Mouse (Mus musculus) limb, embryonic 12.5 days (tissue): ENCODE measurements around the gene Dmpk. TPM values are rescaled to one million over a fixed set of nuclear protein-coding genes. Genes with fewer than 3 reads are reported as not detected.
A peak's percentile ranks its signal among the peaks of the same experiment; 100 is the strongest.

Experiments used
- ATAC-seq: fragments of 200-750 bp; cut with Nextera tagmentation; 2 replicates; pipeline ENCODE4 v1.8.0; 2017; ENCODE audit warnings: low read depth, moderate TSS enrichment; ENCODE audit not compliant: insufficient number of reproducible peaks, insufficient read depth, low FRiP score, low TSS enrichment
- H3K27ac ChIP-seq: fragments of 300-500 bp; sonication (generic); 2 replicates; pipeline ENCODE4 v1.5.1; 2016; ENCODE audit warnings: mild to moderate bottlenecking, moderate library complexity
- H3K27me3 ChIP-seq: fragments of 300-500 bp; sonication (generic); 2 replicates; pipeline ENCODE4 v1.6.1; 2016; ENCODE audit warnings: mild to moderate bottlenecking, moderate library complexity
- H3K36me3 ChIP-seq: fragments of 300-500 bp; sonication (generic); 2 replicates; pipeline ENCODE4 v1.6.1; 2016; ENCODE audit warnings: mild to moderate bottlenecking, moderate library complexity
- H3K4me1 ChIP-seq: fragments of 300-500 bp; sonication (generic); replicated peaks from 2 replicates; pipeline ENCODE4 v1.6.1; 2016
- H3K4me2 ChIP-seq: fragments of 300-500 bp; sonication (generic); 2 replicates; pipeline ENCODE4 v1.6.1; 2016; ENCODE audit warnings: mild to moderate bottlenecking, moderate library complexity
- H3K4me3 ChIP-seq: fragments of 300-500 bp; sonication (generic); replicated peaks from 2 replicates; pipeline ENCODE4 v1.5.1; 2016; ENCODE audit warnings: mild to moderate bottlenecking
- H3K9ac ChIP-seq: fragments of 300-500 bp; sonication (generic); replicated peaks from 2 replicates; pipeline ENCODE4 v1.6.1; 2016; ENCODE audit warnings: mild to moderate bottlenecking, moderate library complexity
- H3K9me3 ChIP-seq: fragments of 300-500 bp; sonication (generic); 2 replicates; pipeline ENCODE4 v1.6.1; 2016; ENCODE audit warnings: mild to moderate bottlenecking, moderate library complexity
- WGBS: fragments of 180-500 bp; shearing (Covaris S2); methylation state at CpG from one replicate; pipeline ENCODE4 v1.1.7; 2016; 5-methylcytosine and 5-hydroxymethylcytosine counted together
- microRNA-seq: library from miRNA; unstranded; fragments of <30 nt; microRNA quantifications from one replicate; pipeline ENCODE4, GENCODE M21; 2017
- polyA plus RNA-seq: library from polyadenylated mRNA; unstranded; fragments of >200 nt; fragmentation: Nextera tagmentation; extraction: Ambion mirVana; gene quantifications from 2 replicates; pipeline ENCODE4 v1.2.1, GENCODE M21; 2016

The Dmpk gene
- polyA plus RNA-seq, 1 experiment from 2014 or later, result 18.9 TPM

DNA sequence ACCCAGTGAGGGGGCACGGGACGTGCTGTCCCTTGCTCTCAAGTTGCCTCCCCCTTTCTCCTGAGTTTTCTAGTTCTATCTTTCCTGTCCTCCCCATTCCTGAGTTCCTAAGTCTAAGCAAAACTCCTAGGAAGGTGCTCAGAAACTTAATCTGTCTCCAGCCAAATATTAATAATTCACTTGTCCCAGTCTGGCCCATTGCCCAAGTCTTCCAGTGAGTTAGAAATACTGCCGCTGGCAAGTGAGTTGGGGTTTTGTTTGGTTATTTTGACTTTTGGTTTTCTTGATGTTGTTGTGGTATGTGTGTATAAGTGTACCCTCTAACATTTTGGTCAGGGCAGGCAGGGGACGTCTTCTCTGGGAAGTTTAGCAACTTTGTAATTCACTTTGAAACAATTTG is 38.0 kb downstream of the Dmpk start:
- 0 out of 2 replicates have a peak, but pooled peaks cover 7% of the 10 kb centered on the region for H3K36me3 ChIP-seq
- no peak overlapping the region for H3K27ac ChIP-seq
- H3K4me1 ChIP-seq, result peaks cover 15% of the 10 kb centered on the region
- H3K9me3 ChIP-seq, result peaks cover 11% of the 10 kb centered on the region; the same call in 1 of the 2 replicates
- no peak overlapping the region for H3K9ac ChIP-seq
- peaks cover 6% of the 10 kb centered on the region; the same call in 1 of the 2 replicates for H3K27me3 ChIP-seq
- WGBS, result 96% methylated on average over 4 of the region's 4 CpGs
- H3K4me3 ChIP-seq, result no peak overlapping the region
- H3K4me2 ChIP-seq, result no peak overlapping the region
- no peak for ATAC-seq

DNA sequence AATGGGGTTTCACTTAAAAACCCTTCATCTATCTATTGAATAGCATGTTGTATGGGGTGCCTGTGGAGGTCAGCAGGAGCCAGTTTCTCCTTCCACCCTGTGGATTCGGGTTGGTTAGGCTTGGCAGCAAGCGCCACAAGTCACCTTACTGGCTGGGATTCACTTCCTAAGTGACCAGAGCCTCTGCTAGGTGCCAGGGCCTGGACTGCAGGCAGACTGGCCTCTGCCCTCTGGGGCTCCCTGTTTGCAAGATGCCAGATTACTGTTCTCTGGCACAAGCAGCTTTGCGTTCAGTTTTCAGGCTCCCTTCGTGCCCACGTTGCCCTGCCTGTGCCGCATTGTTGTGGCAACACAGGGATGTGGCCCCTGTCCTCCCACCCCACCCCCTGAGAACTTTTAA is 41.1 kb downstream of the Dmpk start:
- no peak overlapping the region for H3K4me3 ChIP-seq
- ATAC-seq, result no peak
- no peak overlapping the region for H3K9ac ChIP-seq
- no peaks in the 10 kb centered on the region for H3K9me3 ChIP-seq
- 87% methylated on average over 6 of the region's 6 CpGs for WGBS
- no peak overlapping the region for H3K4me2 ChIP-seq
- H3K27ac ChIP-seq, result no peak overlapping the region
- no peaks in the 10 kb centered on the region for H3K27me3 ChIP-seq
- H3K4me1 ChIP-seq, result peaks cover 8% of the 10 kb centered on the region
- H3K36me3 ChIP-seq, result peaks cover 28% of the 10 kb centered on the region; the same call in 1 of the 2 replicates

DNA sequence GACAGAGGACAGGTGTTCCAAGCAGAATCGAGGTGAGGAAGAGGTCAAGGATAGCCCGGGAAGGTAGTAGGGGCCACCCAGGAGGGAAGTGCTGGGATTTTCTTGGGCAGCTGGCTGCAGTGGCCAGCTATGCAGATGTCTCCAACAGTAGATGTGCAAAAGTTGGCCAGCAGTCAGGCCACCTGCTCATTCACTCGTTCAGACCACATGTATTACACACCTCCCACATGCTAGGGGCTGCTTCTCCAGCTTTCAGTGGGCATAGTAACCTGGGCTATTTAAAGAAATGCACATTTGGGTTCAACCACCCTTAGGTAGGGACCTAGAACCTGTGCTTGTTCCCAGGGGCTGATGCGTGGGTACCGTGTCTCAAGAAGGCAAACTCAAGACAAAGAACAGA is 44.1 kb downstream of the Dmpk start:
- Histone ChIP-seq H3K27me3 (no peaks in the 10 kb centered on the region), H3K4me3 (no peak overlapping the region), H3K27ac (no peak overlapping the region), H3K4me1 (peaks cover 12% of the 10 kb centered on the region), H3K9ac (no peak overlapping the region), H3K36me3 (peaks cover 28% of the 10 kb centered on the region; the same call in 1 of the 2 replicates), H3K9me3 (no peaks in the 10 kb centered on the region), H3K4me2 (no peak overlapping the region)
- WGBS, result 82% methylated on average over 5 of the region's 5 CpGs
- no peak for ATAC-seq

DNA sequence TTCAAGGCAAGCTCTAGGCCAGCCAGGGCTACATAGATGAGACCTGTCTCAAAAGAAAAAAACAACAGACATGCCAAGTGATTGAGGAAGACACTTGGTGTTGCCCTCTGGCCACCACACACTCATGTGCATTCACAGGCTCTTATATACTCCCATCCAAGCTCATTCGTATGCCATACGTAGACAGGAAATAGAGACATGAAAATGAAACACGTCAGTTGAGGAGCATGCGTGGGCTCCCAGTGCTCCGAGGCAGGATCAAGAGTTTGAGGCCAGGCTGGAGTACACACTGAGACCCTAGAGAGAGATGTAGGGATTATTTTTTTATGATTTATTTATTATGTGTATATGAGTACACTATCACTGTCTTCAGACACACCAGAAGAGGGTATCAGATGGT is 45.7 kb downstream of the Dmpk start:
- Histone ChIP-seq H3K36me3 (peaks cover 29% of the 10 kb centered on the region; the same call in 1 of the 2 replicates), H3K4me1 (peaks cover 12% of the 10 kb centered on the region), H3K9ac (no peak overlapping the region), H3K9me3 (no peaks in the 10 kb centered on the region), H3K27me3 (no peaks in the 10 kb centered on the region), H3K4me3 (no peak overlapping the region), H3K27ac (no peak overlapping the region; the same call in 1 of the 2 replicates), H3K4me2 (no peak overlapping the region)
- WGBS, result 93% methylated on average over 5 of the region's 5 CpGs
- ATAC-seq, result no peak

DNA sequence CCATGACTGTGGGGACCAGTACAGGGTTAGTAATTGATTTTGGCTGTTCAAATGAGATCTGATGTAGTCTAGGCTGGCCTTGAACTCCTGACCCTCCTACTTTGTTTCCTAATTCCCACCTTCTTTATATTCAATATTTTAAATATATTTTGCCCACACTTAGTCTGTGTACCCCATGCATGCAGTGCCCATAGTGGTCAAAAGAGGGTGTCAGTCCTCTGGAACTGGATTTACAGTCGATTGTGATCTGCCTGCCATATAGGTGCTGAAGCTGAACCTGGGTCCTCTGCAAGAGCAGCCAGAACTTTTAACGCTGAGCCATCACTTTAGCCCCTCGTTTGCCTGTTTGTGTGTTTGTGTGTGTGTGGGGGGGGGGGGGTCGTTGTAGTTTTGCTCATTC is 47.0 kb downstream of the Dmpk start:
- no peak overlapping the region for H3K9ac ChIP-seq
- H3K4me2 ChIP-seq, result peak overlapping the region; percentile 63
- peak overlapping the region; percentile 89 for H3K27ac ChIP-seq
- H3K27me3 ChIP-seq, result no peaks in the 10 kb centered on the region
- peak overlapping the region; percentile 42 for H3K4me3 ChIP-seq
- H3K4me1 ChIP-seq, result peaks cover 12% of the 10 kb centered on the region
- WGBS, result 24% methylated on average over 4 of the region's 4 CpGs
- H3K36me3 ChIP-seq, result peaks cover 42% of the 10 kb centered on the region
- no peak for ATAC-seq
- no peaks in the 10 kb centered on the region for H3K9me3 ChIP-seq

DNA sequence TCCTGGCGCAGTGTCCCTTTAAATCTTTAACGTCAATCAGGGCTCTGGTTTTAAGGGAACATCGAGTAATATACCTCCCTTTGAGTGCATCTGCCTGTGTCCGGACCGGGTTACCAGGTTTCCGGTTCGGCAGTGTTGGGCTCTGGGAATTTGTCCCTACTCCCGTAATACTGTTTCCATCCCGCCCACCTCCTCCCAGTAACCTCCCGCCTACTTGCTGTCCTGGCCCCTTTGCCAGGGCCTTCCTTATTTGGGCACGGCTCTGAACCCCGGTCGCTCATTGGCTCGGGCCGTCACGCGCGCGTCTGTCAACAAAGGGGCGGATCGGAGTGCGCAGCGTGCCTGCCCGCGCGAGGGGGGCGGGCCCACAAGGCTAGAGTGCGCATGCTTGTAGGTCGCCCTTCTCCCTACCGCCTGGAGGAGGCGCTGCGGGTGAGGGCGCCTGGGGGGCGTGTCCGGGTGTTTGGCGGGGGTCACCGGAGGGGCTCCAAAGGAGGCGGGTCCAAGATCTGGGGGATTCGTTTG is 47.7 kb downstream of the Dmpk start:
- peak overlapping the region; percentile 89 for H3K27ac ChIP-seq
- H3K4me1 ChIP-seq, result peaks cover 12% of the 10 kb centered on the region
- no peaks in the 10 kb centered on the region for H3K9me3 ChIP-seq
- H3K27me3 ChIP-seq, result no peaks in the 10 kb centered on the region
- H3K36me3 ChIP-seq, result peaks cover 43% of the 10 kb centered on the region
- H3K4me3 ChIP-seq, result peak overlapping the region; percentile 42
- ATAC-seq, result peak; percentile 97
- peak overlapping the region; percentile 40; the same call in 1 of the 2 replicates for H3K9ac ChIP-seq
- WGBS, result under 1% methylated on average over 39 of the region's 39 CpGs
- H3K4me2 ChIP-seq, result peak overlapping the region; percentile 63

DNA sequence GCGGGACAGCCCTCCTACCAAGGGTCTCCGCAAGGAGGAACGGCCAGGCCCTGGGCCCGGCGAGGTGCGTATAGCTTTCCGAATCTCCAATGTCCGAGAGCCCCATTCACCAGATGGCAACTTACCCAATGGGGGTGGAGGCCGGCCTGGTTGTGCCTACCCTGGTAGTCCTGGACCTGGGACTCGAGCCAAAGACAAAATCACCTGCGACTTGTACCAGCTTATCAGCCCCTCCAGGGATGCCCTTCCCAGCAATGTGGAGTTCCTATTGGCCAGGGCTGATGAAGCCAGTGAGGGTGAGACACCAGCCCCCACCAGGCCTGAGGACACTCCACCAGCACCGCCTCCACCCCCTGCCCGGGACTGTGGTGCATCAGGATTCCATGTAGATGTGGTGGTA is 52.5 kb downstream of the Dmpk start:
- no peak overlapping the region for H3K4me3 ChIP-seq
- H3K27me3 ChIP-seq, result no peaks in the 10 kb centered on the region
- H3K36me3 ChIP-seq, result peaks cover 67% of the 10 kb centered on the region
- H3K9ac ChIP-seq, result no peak overlapping the region
- WGBS, result 96% methylated on average over 13 of the region's 13 CpGs
- no peaks in the 10 kb centered on the region for H3K9me3 ChIP-seq
- H3K4me1 ChIP-seq, result 0 out of 2 replicates have a peak, but pooled peaks cover 4% of the 10 kb centered on the region
- no peak overlapping the region for H3K27ac ChIP-seq
- no peak for ATAC-seq
- H3K4me2 ChIP-seq, result no peak overlapping the region

DNA sequence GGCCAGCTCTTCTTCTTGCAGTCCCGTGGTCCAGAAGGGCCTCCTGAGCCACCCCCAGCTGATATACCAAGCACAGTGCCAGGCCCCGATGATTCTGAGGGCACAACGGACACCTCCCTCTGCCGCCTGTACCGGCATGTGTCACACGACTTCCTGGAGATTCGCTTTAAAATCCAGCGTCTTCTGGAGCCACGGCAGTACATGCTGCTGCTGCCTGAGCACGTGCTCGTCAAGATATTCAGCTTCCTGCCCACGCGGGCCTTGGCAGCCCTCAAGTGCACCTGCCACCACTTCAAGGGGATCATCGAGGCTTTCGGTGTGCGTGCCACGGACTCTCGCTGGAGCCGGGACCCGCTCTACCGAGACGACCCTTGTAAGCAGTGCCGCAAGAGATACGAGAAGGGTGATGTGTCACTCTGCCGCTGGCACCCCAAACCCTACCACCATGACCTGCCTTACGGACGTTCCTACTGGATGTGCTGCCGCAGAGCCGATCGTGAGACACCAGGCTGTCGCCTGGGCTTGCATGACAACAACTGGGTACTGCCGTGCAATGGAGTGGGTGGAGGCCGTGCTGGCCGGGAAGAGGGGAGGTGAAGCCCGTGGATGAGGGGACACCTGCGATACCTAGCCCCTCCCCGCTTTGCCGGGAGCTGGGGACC is 53.2 kb downstream of the Dmpk start:
- Histone ChIP-seq H3K4me3 (no peak overlapping the region), H3K4me1 (0 out of 2 replicates have a peak, but pooled peaks cover 4% of the 10 kb centered on the region), H3K9ac (no peak overlapping the region), H3K36me3 (peaks cover 72% of the 10 kb centered on the region), H3K27ac (no peak overlapping the region), H3K9me3 (no peaks in the 10 kb centered on the region), H3K27me3 (no peaks in the 10 kb centered on the region), H3K4me2 (no peak overlapping the region)
- WGBS, result 93% methylated on average over 38 of the region's 38 CpGs
- ATAC-seq, result no peak

DNA sequence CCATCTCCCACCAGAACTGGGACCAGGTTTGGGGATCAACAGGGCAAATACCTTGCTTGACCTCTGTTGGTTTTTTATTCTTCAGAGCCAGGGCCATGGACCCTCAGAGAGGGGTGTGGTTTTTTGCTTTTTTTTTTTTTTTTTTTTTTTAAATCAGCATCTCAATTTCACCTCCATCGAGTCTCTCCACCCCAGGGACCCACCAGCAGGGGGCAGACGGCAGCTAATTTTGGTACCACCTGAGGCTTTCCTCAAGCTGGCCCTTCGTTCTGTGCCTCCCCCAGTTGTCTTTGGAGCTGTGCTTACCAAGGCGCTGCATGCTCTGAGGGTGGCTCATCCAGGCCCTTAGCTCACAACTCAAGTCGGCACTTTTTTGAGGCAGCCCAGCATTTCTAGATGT is 53.7 kb downstream of the Dmpk start:
- Histone ChIP-seq H3K9ac (no peak overlapping the region), H3K4me1 (no peaks in the 10 kb centered on the region), H3K27me3 (no peaks in the 10 kb centered on the region), H3K27ac (no peak overlapping the region), H3K4me2 (no peak overlapping the region), H3K9me3 (no peaks in the 10 kb centered on the region), H3K36me3 (peaks cover 77% of the 10 kb centered on the region), H3K4me3 (no peak overlapping the region)
- 53% methylated on average over 5 of the region's 5 CpGs for WGBS
- no peak for ATAC-seq

Small RNAs within 50 kb of the gene (microRNA-seq; reads per million reads assigned to microRNA genes)
- not detected for gene Mir3100

Other genes starting within 250 kb of the Dmpk start
- not detected in 2 replicates for gene Mill2, start 243.9 kb upstream of the Dmpk start, polyA plus RNA-seq
- 0.44 and 0.60 TPM in 2 replicates for gene Pglyrp1, start 212.5 kb upstream of the Dmpk start, polyA plus RNA-seq
- 39.9 and 45.3 TPM in 2 replicates for gene Ccdc61, start 173.4 kb upstream of the Dmpk start, polyA plus RNA-seq
- gene Nova2, start 158.0 kb upstream of the Dmpk start, polyA plus RNA-seq, result 0.31 and 0.33 TPM in 2 replicates
- not detected in 2 replicates for gene Nanos2, start 96.4 kb upstream of the Dmpk start, polyA plus RNA-seq
- 6.4 and 6.5 TPM in 2 replicates for gene Mypop, start 92.6 kb upstream of the Dmpk start, polyA plus RNA-seq
- gene Irf2bp1, start 79.8 kb upstream of the Dmpk start, polyA plus RNA-seq, result 44.4 and 47.5 TPM in 2 replicates
- gene Foxa3, start 60.3 kb upstream of the Dmpk start, polyA plus RNA-seq, result 0.81 and 1.8 TPM in 2 replicates
- 51.9 and 56.0 TPM in 2 replicates for gene Sympk, start 59.5 kb upstream of the Dmpk start, polyA plus RNA-seq
- not detected in 2 replicates for gene Rsph6a, start 29.2 kb upstream of the Dmpk start, polyA plus RNA-seq
- gene Dmwd, start 7.6 kb upstream of the Dmpk start, polyA plus RNA-seq, result 17.9 and 21.6 TPM in 2 replicates
- 11.2 and 12.5 TPM in 2 replicates for gene Six5, start 10.7 kb downstream of the Dmpk start, polyA plus RNA-seq
- gene Gm4969, start 34.5 kb downstream of the Dmpk start, polyA plus RNA-seq, result 3.3 and 3.5 TPM in 2 replicates
- 19.3 and 19.6 TPM in 2 replicates for gene Fbxo46, start 36.0 kb downstream of the Dmpk start, polyA plus RNA-seq
- gene Qpctl, start 65.4 kb downstream of the Dmpk start, polyA plus RNA-seq, result 15.9 and 17.2 TPM in 2 replicates
- gene Snrpd2, start 65.9 kb downstream of the Dmpk start, polyA plus RNA-seq, result 161 and 170 TPM in 2 replicates
- gene Gipr, start 82.3 kb downstream of the Dmpk start, polyA plus RNA-seq, result 0.18 and 0.36 TPM in 2 replicates
- 3.9 and 5.9 TPM in 2 replicates for gene Eml2, start 92.6 kb downstream of the Dmpk start, polyA plus RNA-seq
- 4.4 and 5.7 TPM in 2 replicates for gene Gpr4, start 128.7 kb downstream of the Dmpk start, polyA plus RNA-seq
- gene Opa3, start 144.5 kb downstream of the Dmpk start, polyA plus RNA-seq, result 38.7 and 39.5 TPM in 2 replicates
- 66.4 and 68.8 TPM in 2 replicates for gene Vasp, start 188.0 kb downstream of the Dmpk start, polyA plus RNA-seq
- not detected in 2 replicates for gene Ppm1n, start 196.2 kb downstream of the Dmpk start, polyA plus RNA-seq
- 12.4 and 12.8 TPM in 2 replicates for gene Rtn2, start 198.8 kb downstream of the Dmpk start, polyA plus RNA-seq
- gene Fosb, start 226.2 kb downstream of the Dmpk start, polyA plus RNA-seq, result 0.18 and 0.20 TPM in 2 replicates